Mouse (Mus musculus) thymus, adult 2 months (tissue): ENCODE measurements around the gene Cfap299.

Source experiments
- CTCF ChIP-seq: fragments of 200-500 bp; IDR thresholded peaks from 2 replicates; pipeline ENCODE4 v1.5.1; 2012; ENCODE audit warnings: mild to moderate bottlenecking, control low read depth, low read length, moderate library complexity, borderline replicate concordance; ENCODE audit not compliant: control insufficient read depth, poor library complexity, insufficient read depth; ENCODE audit errors: extremely low read depth
- POLR2A ChIP-seq: fragments of 200-500 bp; IDR thresholded peaks from 2 replicates; pipeline ENCODE4 v1.6.1; 2012; ENCODE audit warnings: mild to moderate bottlenecking, low read length, control low read depth, moderate library complexity; ENCODE audit not compliant: control insufficient read depth, poor library complexity, insufficient read depth; ENCODE audit errors: extremely low read depth

GRCm38 (mm10) chr5:98328848-98329624, at the start of gene Cfap299:
- TF ChIP-seq CTCF = peak; percentile 99
- TF ChIP-seq POLR2A = no peak
